Mouse (Mus musculus): ENCODE results near the gene Dusp6. TPM values are rescaled to one million over a fixed set of nuclear protein-coding genes. Genes with fewer than 3 reads are reported as not detected.

Gene Dusp6
- polyA plus RNA-seq, 1 experiment from 2014 or later: 23.9 TPM

DNA sequence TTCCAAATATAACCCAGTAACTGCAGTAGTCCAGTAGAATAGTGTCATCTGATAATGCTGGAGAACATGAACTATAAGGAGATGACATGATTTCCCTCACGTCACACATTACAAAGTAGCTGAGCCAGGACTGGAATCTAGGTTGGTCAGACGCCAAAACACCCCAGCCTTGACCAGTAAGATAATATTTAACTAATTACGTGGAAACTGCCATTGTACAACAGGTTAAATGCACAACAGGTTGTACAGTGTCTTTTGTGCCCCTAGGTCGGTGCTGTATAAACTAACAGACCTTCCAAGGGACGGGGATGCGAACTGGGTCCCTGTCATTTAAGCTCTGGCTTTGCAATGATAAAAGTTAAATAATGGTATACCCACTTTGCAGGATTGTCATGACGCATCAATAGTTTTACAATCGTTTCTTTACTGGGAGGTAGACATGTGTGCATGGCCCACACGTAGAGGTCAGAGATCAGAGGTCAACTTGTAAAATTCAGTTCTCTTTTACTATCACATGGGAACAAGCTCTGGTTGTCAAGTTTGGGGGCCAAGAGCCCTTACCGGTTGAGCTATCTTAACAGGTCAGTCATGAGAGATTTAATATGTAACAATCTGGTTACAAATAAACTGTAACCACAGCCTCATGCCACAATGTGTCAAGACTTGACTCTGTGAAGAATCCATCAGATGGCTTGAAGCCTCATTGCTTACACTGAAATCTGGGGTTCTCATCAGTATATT is 7.0 kb upstream of the Dusp6 start:
- no peak for ATAC-seq (ENCODE audit: low FRiP score, low read depth)
- no peak overlapping the region for H3K4me2 ChIP-seq (replicated peaks)
- no peak overlapping the region for H3K4me3 ChIP-seq
- H3K9me3 ChIP-seq: no peaks in the 10 kb centered on the region
- peaks cover 9% of the 10 kb centered on the region; the same call in 1 of the 2 replicates for H3K27me3 ChIP-seq
- 93% methylated on average over 10 of the region's 10 CpGs for WGBS
- H3K36me3 ChIP-seq: no peaks in the 10 kb centered on the region
- H3K9ac ChIP-seq (replicated peaks): no peak overlapping the region
- H3K4me1 ChIP-seq: 0 out of 2 replicates have a peak, but pooled peaks cover 1% of the 10 kb centered on the region
- H3K27ac ChIP-seq (replicated peaks): no peak overlapping the region

DNA sequence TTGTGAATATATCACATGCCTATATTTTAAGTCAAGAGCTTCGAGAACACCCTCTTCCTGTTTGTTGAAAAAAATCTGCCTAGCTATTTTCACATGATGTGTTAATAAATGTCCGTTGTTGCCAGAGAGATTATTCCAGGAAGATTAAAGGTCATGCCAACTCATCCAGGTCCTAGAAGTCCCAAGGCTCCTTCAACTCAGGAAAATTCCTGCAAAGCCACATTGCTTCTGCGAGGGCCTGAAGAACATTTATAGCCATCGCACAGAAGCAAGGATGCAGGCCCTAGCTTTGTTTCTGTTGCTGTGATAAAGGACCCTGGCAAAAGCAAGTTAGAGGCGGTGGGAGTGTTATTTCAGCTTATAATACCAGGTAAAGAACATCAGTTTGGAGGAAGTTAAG is 5.5 kb upstream of the Dusp6 start:
- no peak for ATAC-seq (ENCODE audit: low FRiP score, low read depth)
- Histone ChIP-seq H3K36me3 (no peaks in the 10 kb centered on the region), H3K4me2 (replicated peaks) (no peak overlapping the region), H3K9ac (replicated peaks) (no peak overlapping the region), H3K27me3 (peaks cover 9% of the 10 kb centered on the region; the same call in 1 of the 2 replicates), H3K9me3 (no peaks in the 10 kb centered on the region), H3K4me1 (peaks cover 9% of the 10 kb centered on the region), H3K4me3 (no peak overlapping the region), H3K27ac (replicated peaks) (no peak overlapping the region)
- 82% methylated on average over 5 of the region's 5 CpGs for WGBS

DNA sequence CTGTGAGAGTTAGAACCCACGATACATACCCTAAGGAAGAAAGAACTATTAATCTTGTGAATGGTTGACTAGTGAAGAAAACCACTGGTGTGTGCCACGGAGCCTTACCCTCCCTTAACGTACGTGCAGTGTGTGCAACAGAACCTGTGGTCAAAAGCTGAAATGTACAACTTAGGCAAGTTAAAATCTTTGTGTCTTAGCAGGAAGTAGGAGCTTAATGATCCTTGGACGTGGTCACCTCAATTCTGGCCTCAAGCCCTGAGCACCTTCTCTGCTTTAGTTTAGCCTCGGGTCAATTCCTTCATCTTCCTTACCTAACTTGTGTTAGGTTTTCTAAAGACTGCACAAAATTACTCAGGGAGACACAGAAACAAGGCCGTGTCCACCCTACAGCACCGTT is 3.2 kb upstream of the Dusp6 start:
- Histone ChIP-seq H3K9me3 (no peaks in the 10 kb centered on the region), H3K4me1 (peaks cover 22% of the 10 kb centered on the region), H3K27me3 (peaks cover 21% of the 10 kb centered on the region), H3K36me3 (no peaks in the 10 kb centered on the region), H3K4me2 (replicated peaks) (no peak overlapping the region), H3K27ac (replicated peaks) (no peak overlapping the region), H3K4me3 (no peak overlapping the region), H3K9ac (replicated peaks) (no peak overlapping the region)
- WGBS: 90% methylated on average over 8 of the region's 8 CpGs
- ATAC-seq (ENCODE audit: low FRiP score, low read depth): no peak

DNA sequence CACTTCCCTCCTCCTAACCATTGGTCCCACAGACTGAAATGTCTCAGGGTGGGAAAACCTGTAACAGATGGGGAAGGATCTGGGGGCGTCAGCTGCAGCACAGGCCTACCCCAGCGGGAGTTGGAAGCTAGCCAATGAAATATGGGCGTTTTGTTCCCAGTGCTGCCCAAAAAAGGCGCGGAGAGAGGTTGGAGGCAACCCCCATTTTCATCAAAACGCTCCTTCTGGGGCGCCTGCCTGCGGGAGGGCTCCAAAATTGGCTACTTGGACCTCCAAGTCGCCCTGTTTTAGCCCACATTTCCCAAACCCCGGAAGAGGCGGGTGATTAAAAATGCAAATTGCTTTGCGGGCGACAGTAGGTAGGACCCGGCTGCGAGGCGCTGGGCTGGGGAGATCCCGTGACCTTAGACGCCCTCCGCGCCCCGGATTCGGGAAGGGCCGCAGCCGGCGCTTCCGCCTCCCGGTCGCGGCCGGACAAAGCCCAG is 1.8 kb upstream of the Dusp6 start:
- Histone ChIP-seq H3K4me1 (peaks cover 35% of the 10 kb centered on the region), H3K9ac (replicated peaks) (peak overlapping the region; percentile 77), H3K4me2 (replicated peaks) (peak overlapping the region; percentile 85), H3K27ac (replicated peaks) (peak overlapping the region; percentile 89), H3K9me3 (no peaks in the 10 kb centered on the region), H3K36me3 (no peaks in the 10 kb centered on the region), H3K27me3 (peaks cover 33% of the 10 kb centered on the region), H3K4me3 (peak overlapping the region; percentile 68)
- under 1% methylated on average over 28 of the region's 30 CpGs for WGBS
- ATAC-seq (ENCODE audit: low FRiP score, low read depth): peak; percentile 1

DNA sequence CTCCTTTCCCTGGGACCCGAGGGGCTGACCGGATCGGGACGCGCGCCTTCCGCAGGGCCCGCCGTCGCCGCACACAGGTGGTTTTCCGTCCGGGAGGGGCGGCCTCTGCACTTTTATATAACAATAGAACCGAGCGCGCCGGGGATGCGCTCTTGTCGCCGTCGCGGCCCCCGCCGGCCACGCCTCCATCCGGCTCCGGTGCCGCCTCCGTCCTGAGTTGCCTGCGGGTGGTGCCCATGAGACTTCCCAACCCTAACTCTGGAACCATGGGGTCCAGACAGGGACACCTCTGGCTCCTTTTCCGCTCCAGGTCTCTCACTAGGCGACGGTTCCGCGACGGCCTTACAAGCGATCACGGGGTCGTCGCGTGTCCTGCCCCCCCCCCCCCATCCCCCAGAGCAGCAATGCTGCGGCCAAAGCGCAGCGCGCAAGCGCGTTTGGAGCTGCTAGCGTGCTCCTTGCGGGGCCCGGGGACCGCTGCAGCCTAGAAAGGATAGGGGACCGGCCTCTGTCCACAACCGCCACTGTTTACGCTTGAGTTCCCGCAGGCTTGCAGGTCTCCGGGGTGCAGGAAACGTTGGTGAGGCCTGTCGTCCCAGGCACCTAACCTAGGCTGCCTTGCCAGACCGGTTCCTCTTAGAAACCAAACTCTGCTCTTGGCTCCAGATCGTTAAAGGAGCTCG is 1.3 kb upstream of the Dusp6 start:
- H3K4me2 ChIP-seq (replicated peaks): peak overlapping the region; percentile 85
- peaks cover 36% of the 10 kb centered on the region for H3K27me3 ChIP-seq
- peak overlapping the region; percentile 68 for H3K4me3 ChIP-seq
- H3K9me3 ChIP-seq: no peaks in the 10 kb centered on the region
- H3K9ac ChIP-seq (replicated peaks): peak overlapping the region; percentile 77
- WGBS: under 1% methylated on average over 42 of the region's 62 CpGs
- no peaks in the 10 kb centered on the region for H3K36me3 ChIP-seq
- ATAC-seq (ENCODE audit: low FRiP score, low read depth): peak; percentile 50
- peak overlapping the region; percentile 89 for H3K27ac ChIP-seq (replicated peaks)
- H3K4me1 ChIP-seq: peaks cover 38% of the 10 kb centered on the region

DNA sequence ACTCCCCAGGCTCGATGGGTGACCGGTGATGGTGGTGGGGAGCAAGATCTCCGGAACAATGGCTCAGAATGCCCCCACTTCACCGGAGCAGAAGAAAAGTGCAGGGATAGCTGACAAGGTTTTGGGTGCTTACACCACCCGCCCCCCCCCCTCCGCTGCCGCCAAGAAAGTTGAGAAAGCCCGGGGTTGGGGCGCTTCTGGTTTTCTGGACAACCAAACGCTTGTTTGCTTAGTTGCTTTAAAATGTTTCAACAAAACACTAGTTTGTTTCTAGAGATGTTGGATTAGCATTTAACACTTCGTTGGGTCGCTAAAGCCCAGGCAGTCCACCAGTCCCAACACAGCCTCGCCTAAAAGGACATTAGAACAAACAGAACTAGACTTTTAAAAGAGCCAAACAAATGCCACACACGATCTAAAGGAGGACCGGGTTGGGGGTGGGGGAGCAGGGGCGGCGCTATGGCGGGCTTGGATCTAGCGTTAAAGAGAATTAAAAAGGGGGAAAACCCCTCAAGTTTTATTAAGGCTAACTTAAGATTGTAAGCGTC is 638 bp upstream of the Dusp6 start:
- Histone ChIP-seq H3K4me3 (peak overlapping the region; percentile 68), H3K9me3 (no peaks in the 10 kb centered on the region), H3K36me3 (no peaks in the 10 kb centered on the region), H3K27me3 (peaks cover 40% of the 10 kb centered on the region), H3K4me2 (replicated peaks) (peak overlapping the region; percentile 85), H3K27ac (replicated peaks) (peak overlapping the region; percentile 89), H3K9ac (replicated peaks) (peak overlapping the region; percentile 77), H3K4me1 (peaks cover 38% of the 10 kb centered on the region)
- peak; percentile 31 for ATAC-seq (ENCODE audit: low FRiP score, low read depth)
- WGBS: under 1% methylated on average over 20 of the region's 20 CpGs

DNA sequence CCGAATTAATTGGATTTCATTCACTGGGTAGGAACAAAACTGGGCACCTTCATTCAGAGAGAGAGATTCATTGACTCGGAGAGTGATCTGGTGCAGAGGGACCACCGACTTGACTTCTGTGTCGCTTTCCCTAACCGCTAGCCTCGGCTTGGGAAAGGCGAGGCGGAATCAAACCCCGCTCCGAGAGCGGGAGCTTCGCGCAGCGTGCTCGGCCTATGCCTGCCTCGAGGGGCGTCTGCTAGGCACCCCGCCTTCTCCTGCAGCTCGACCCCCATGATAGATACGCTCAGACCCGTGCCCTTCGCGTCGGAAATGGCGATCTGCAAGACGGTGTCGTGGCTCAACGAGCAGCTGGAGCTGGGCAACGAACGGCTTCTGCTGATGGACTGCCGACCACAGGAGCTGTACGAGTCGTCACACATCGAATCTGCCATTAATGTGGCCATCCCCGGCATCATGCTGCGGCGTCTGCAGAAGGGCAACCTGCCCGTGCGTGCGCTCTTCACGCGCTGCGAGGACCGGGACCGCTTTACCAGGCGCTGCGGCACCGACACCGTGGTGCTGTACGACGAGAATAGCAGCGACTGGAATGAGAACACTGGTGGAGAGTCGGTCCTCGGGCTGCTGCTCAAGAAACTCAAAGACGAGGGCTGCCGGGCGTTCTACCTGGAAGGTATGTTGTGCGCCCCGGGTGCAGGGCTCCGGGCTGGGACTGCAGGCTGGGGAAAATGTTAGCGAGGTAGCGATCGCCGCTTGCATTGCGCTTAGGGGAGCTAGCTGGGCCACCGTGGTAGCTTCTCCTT is 589 bp downstream of the Dusp6 start:
- ATAC-seq (ENCODE audit: low FRiP score, low read depth): peak; percentile 53

DNA sequence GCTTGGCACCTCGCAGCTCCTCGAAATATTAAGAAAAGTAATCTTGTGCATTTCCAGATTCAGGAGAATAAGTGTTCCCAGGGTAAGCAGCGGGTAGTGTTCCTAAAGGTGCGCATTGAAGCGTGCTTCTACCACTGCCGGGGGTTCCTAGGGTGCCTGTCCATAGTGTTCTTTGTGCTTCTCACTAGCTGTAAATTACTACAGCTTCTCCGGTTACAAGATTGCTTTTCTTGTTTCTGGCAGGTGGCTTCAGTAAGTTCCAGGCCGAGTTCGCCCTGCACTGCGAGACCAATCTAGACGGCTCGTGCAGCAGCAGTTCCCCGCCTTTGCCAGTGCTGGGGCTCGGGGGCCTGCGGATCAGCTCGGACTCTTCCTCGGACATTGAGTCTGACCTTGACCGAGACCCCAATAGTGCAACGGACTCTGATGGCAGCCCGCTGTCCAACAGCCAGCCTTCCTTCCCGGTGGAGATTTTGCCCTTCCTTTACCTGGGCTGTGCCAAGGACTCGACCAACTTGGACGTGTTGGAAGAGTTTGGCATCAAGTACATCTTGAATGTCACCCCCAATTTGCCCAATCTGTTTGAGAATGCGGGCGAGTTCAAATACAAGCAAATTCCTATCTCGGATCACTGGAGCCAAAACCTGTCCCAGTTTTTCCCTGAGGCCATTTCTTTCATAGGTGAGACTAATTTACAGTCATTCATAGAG is 1.4 kb downstream of the Dusp6 start:
- Histone ChIP-seq H3K9me3 (no peaks in the 10 kb centered on the region), H3K4me1 (peaks cover 51% of the 10 kb centered on the region), H3K27me3 (peaks cover 58% of the 10 kb centered on the region), H3K4me2 (replicated peaks) (peak overlapping the region; percentile 85), H3K36me3 (no peaks in the 10 kb centered on the region), H3K9ac (replicated peaks) (peak overlapping the region; percentile 74), H3K4me3 (peak overlapping the region; percentile 68), H3K27ac (replicated peaks) (peak overlapping the region; percentile 88)
- under 1% methylated on average over 26 of the region's 26 CpGs for WGBS
- no peak for ATAC-seq (ENCODE audit: low FRiP score, low read depth)

More for the DNA sequence above, 589 bp downstream of the Dusp6 start:
- under 1% methylated on average over 66 of the region's 66 CpGs for WGBS
- peak overlapping the region; percentile 68 for H3K4me3 ChIP-seq
- H3K27ac ChIP-seq (replicated peaks): peak overlapping the region; percentile 88
- peak overlapping the region; percentile 74 for H3K9ac ChIP-seq (replicated peaks)
- no peaks in the 10 kb centered on the region for H3K36me3 ChIP-seq
- no peaks in the 10 kb centered on the region for H3K9me3 ChIP-seq
- peaks cover 51% of the 10 kb centered on the region for H3K27me3 ChIP-seq
- peaks cover 42% of the 10 kb centered on the region for H3K4me1 ChIP-seq
- H3K4me2 ChIP-seq (replicated peaks): peak overlapping the region; percentile 85

DNA sequence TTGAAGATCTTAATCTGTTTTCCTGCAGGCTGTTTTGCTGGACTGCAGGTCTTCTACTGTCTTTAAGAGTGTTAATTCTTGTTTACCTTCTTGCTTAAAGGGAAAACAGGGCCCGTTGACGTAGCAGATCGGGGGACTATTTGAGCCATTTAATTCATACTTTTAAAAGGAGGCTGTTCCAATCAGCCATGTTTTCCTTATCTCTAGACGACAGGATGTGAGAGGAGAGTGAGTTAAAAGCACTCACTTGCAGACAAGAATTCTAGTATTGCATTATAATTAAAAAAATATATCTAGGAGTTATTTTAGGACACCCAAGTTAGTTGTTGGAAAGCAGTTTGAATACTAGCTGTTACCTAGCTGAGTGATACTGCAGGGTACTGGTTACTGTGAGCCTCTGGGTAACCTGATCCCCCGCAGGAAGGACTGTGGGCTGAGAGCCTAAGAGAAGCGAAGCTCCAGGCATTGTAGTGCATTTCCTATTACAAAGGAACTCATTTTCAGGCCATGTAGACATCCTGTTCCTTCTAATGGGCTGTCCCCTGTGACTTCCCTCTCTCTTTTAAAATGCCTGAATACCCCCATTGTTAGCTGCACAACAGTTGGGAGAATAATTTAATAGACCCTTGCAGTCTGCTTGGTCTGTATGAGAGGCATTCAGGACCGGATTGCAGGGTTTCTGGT is 2.1 kb downstream of the Dusp6 start:
- H3K4me2 ChIP-seq (replicated peaks): peak overlapping the region; percentile 85
- no peaks in the 10 kb centered on the region for H3K36me3 ChIP-seq
- peaks cover 57% of the 10 kb centered on the region for H3K4me1 ChIP-seq
- no peaks in the 10 kb centered on the region for H3K9me3 ChIP-seq
- peak overlapping the region; percentile 88 for H3K27ac ChIP-seq (replicated peaks)
- H3K27me3 ChIP-seq: peaks cover 57% of the 10 kb centered on the region
- peak overlapping the region; percentile 74 for H3K9ac ChIP-seq (replicated peaks)
- H3K4me3 ChIP-seq: peak overlapping the region; percentile 68
- 3% methylated on average over 7 of the region's 7 CpGs for WGBS
- ATAC-seq (ENCODE audit: low FRiP score, low read depth): no peak

DNA sequence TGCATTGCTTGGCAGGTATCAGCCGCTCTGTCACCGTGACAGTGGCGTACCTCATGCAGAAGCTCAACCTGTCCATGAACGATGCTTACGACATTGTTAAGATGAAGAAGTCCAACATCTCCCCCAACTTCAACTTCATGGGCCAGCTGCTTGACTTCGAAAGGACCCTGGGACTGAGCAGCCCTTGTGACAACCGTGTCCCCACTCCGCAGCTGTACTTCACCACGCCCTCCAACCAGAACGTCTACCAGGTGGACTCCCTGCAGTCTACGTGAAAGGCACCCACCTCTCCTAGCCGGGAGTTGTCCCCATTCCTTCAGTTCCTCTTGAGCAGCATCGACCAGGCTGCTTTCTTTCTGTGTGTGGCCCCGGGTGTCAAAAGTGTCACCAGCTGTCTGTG is 3.0 kb downstream of the Dusp6 start:
- Histone ChIP-seq H3K9me3 (no peaks in the 10 kb centered on the region), H3K4me1 (peaks cover 62% of the 10 kb centered on the region), H3K4me3 (peak overlapping the region; percentile 68), H3K4me2 (replicated peaks) (peak overlapping the region; percentile 85), H3K27me3 (peaks cover 62% of the 10 kb centered on the region), H3K27ac (replicated peaks) (no peak overlapping the region; the same call in 1 of the 2 replicates), H3K9ac (replicated peaks) (peak overlapping the region; percentile 11; the same call in 1 of the 2 replicates), H3K36me3 (no peaks in the 10 kb centered on the region)
- 49% methylated on average over 14 of the region's 14 CpGs for WGBS
- no peak for ATAC-seq (ENCODE audit: low FRiP score, low read depth)
